Mouse (Mus musculus): ENCODE data around the gene Tmem186. TPM values are rescaled to one million over a fixed set of nuclear protein-coding genes. Genes with fewer than 3 reads are reported as not detected.

Tmem186 gene
- polyA plus RNA-seq, 1 experiment: 7.4 TPM

DNA sequence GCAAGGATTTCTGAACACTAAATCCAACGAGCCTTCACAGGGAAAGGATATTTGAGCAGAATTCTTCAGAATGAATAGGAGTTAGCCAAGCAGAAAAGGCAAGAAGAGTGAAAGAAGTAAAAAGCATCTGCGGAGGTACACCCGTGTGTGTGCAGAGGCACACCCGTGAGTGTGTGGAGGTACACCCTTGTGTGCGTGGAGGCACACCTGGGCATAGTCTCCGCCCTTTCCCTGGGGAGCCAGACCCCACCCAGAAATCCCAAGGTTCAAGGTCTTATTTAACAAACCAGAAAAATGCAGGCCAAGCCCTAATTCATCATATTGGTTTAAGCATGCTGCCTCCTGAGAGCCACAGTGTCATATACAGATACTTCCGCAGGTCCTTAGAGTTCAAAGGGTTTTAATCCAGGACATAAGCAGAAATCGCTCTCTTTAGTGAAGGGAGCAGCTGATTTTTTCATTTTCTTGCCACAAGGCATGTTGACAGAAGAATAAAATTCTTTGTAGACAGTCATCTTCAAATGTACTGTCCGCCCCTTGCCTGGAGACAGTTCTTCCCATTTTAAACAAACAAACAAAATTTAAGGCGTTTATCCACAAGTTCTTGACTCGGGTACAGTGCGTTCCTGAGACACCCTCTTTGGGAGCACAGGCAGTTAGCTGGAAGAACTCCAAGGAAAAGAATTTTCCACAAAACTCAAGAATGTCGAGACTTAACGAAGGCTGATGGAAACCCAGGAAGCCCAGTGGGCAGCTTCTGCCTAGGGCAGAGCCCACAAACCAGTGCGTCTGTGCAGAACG is 17.0 kb downstream of the Tmem186 start:
- H3K4me2 ChIP-seq (ENCODE audit: low read depth): no peak overlapping the region
- no peak overlapping the region for H3ac ChIP-seq (ENCODE audit: control insufficient read depth, insufficient read length)
- no peaks in the 10 kb centered on the region for H3K79me2 ChIP-seq (ENCODE audit: control insufficient read depth, insufficient read depth)
- no peak overlapping the region for H3K4me3 ChIP-seq
- no peaks in the 10 kb centered on the region for H3K36me3 ChIP-seq (ENCODE audit: control insufficient read depth, insufficient read depth)
- no peaks in the 10 kb centered on the region for H3K27me3 ChIP-seq (ENCODE audit: control insufficient read depth, insufficient read depth, insufficient read length)
- no peak for TF ChIP-seq TCF3 (IDR thresholded peaks at IDR 0.05; ENCODE audit: insufficient read length, low read depth)
- no peak for TF ChIP-seq TCF12 (IDR thresholded peaks at IDR 0.05; ENCODE audit: insufficient read depth, poor library complexity, severe bottlenecking)
- no peak for TF ChIP-seq MYOD1 (IDR thresholded peaks at IDR 0.05; ENCODE audit: control insufficient read depth in 1 of 3, insufficient read length in 2 of 3, low read depth in 2 of 3)
- no peak for TF ChIP-seq REST (IDR thresholded peaks at IDR 0.05; ENCODE audit: insufficient read depth, insufficient read length)
- TF ChIP-seq MYOG (IDR thresholded peaks at IDR 0.05; ENCODE audit: control insufficient read depth in 1 of 3, insufficient read depth in 1 of 3, insufficient read length in 2 of 3, low read depth in 2 of 3): no peak
- no peak for TF ChIP-seq POLR2A (IDR thresholded peaks at IDR 0.05; ENCODE audit: insufficient read length, low read depth)
- TF ChIP-seq SRF (IDR thresholded peaks at IDR 0.05; ENCODE audit: control insufficient read depth, insufficient read length, low read depth): no peak
- TF ChIP-seq USF1 (IDR thresholded peaks at IDR 0.05; ENCODE audit: low read depth): no peak
- no peak for TF ChIP-seq CEBPB (IDR thresholded peaks at IDR 0.05; ENCODE audit: insufficient read depth, poor library complexity, severe bottlenecking)
- no peak for TF ChIP-seq MAX (IDR thresholded peaks at IDR 0.05; ENCODE audit: low read depth)
- TF ChIP-seq POLR2AphosphoS2 (IDR thresholded peaks at IDR 0.05; ENCODE audit: insufficient read length, low read depth): no peak
- no peak for TF ChIP-seq E2F4 (IDR thresholded peaks at IDR 0.05; ENCODE audit: insufficient read depth)

- Histone ChIP-seq H3ac (ENCODE audit: control insufficient read depth, insufficient read length) (no peak overlapping the region), H3K79me2 (ENCODE audit: control insufficient read depth, insufficient read depth) (no peaks in the 10 kb centered on the region), H3K4me2 (ENCODE audit: low read depth) (no peak overlapping the region), H3K4me3 (no peak overlapping the region), H3K36me3 (ENCODE audit: control insufficient read depth, insufficient read depth) (no peaks in the 10 kb centered on the region), H3K27me3 (ENCODE audit: control insufficient read depth, insufficient read depth, insufficient read length) (no peaks in the 10 kb centered on the region)
- TF ChIP-seq MYOD1 (IDR thresholded peaks at IDR 0.05; ENCODE audit: control insufficient read depth in 1 of 3, insufficient read length in 2 of 3, low read depth in 2 of 3) (no peak), TCF3 (IDR thresholded peaks at IDR 0.05; ENCODE audit: insufficient read length, low read depth) (no peak), CEBPB (IDR thresholded peaks at IDR 0.05; ENCODE audit: insufficient read depth, poor library complexity, severe bottlenecking) (no peak), USF1 (IDR thresholded peaks at IDR 0.05; ENCODE audit: low read depth) (no peak), REST (IDR thresholded peaks at IDR 0.05; ENCODE audit: insufficient read depth, insufficient read length) (no peak), MYOG (IDR thresholded peaks at IDR 0.05; ENCODE audit: control insufficient read depth in 1 of 3, insufficient read depth in 1 of 3, insufficient read length in 2 of 3, low read depth in 2 of 3) (no peak), E2F4 (IDR thresholded peaks at IDR 0.05; ENCODE audit: insufficient read depth) (no peak), MAX (IDR thresholded peaks at IDR 0.05; ENCODE audit: low read depth) (no peak), POLR2AphosphoS2 (IDR thresholded peaks at IDR 0.05; ENCODE audit: insufficient read length, low read depth) (no peak)
Measured at GRCm38 (mm10) chr16:8619659-8620314, 17.7 kb downstream of the Tmem186 start.

- no peak overlapping the region for H3K4me3 ChIP-seq
- H3K36me3 ChIP-seq (ENCODE audit: control insufficient read depth, insufficient read depth): no peaks in the 10 kb centered on the region
- peaks cover 21% of the 10 kb centered on the region for H3K27me3 ChIP-seq (ENCODE audit: control insufficient read depth, insufficient read depth, insufficient read length)
- no peak overlapping the region for H3ac ChIP-seq (ENCODE audit: control insufficient read depth, insufficient read length)
- H3K4me2 ChIP-seq (ENCODE audit: low read depth): no peak overlapping the region
- no peak for TF ChIP-seq TCF3 (IDR thresholded peaks at IDR 0.05; ENCODE audit: insufficient read length, low read depth)
- no peak for TF ChIP-seq MYOD1 (IDR thresholded peaks at IDR 0.05; ENCODE audit: control insufficient read depth in 1 of 3, insufficient read length in 2 of 3, low read depth in 2 of 3)
- TF ChIP-seq REST (IDR thresholded peaks at IDR 0.05; ENCODE audit: insufficient read depth, insufficient read length): no peak
- no peak for TF ChIP-seq CEBPB (IDR thresholded peaks at IDR 0.05; ENCODE audit: insufficient read depth, poor library complexity, severe bottlenecking)
- no peak for TF ChIP-seq POLR2A (IDR thresholded peaks at IDR 0.05; ENCODE audit: insufficient read length, low read depth)
- TF ChIP-seq MAX (IDR thresholded peaks at IDR 0.05; ENCODE audit: low read depth): no peak
- TF ChIP-seq MYOG (IDR thresholded peaks at IDR 0.05; ENCODE audit: control insufficient read depth in 1 of 3, insufficient read depth in 1 of 3, insufficient read length in 2 of 3, low read depth in 2 of 3): no peak
- no peak for TF ChIP-seq POLR2AphosphoS2 (IDR thresholded peaks at IDR 0.05; ENCODE audit: insufficient read length, low read depth)
- TF ChIP-seq E2F4 (IDR thresholded peaks at IDR 0.05; ENCODE audit: insufficient read depth): no peak
- no peak for TF ChIP-seq SRF (IDR thresholded peaks at IDR 0.05; ENCODE audit: control insufficient read depth, insufficient read length, low read depth)
- TF ChIP-seq USF1 (IDR thresholded peaks at IDR 0.05; ENCODE audit: low read depth): no peak
- no peak for TF ChIP-seq TCF12 (IDR thresholded peaks at IDR 0.05; ENCODE audit: insufficient read depth, poor library complexity, severe bottlenecking)
- no peaks in the 10 kb centered on the region for H3K79me2 ChIP-seq (ENCODE audit: control insufficient read depth, insufficient read depth)
Measured at GRCm38 (mm10) chr16:8613447-8613846, 24.1 kb downstream of the Tmem186 start.

DNA sequence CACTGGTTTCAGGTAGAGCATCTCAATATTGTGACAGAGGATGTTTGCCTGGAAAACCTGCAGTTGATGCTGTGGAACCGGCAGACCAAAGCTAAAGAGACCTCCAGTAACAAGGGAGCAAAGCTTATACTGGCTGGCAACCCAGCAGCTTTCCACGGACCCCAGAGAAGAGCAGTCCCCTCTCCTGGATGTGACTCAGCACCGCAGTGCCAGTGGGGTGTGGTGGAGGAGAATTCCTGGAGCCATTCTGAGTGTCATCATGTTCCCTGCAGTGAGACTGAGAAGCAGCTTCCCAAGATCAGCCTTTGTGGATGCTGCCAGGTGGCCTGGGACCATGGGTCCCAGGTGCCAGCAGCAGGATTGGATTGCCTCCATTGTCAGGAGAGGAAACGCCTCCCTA is 24.5 kb downstream of the Tmem186 start:
- no peaks in the 10 kb centered on the region for H3K36me3 ChIP-seq (ENCODE audit: control insufficient read depth, insufficient read depth)
- H3K27me3 ChIP-seq (ENCODE audit: control insufficient read depth, insufficient read depth, insufficient read length): peaks cover 21% of the 10 kb centered on the region
- no peaks in the 10 kb centered on the region for H3K79me2 ChIP-seq (ENCODE audit: control insufficient read depth, insufficient read depth)
- H3K4me3 ChIP-seq: no peak overlapping the region
- no peak overlapping the region for H3ac ChIP-seq (ENCODE audit: control insufficient read depth, insufficient read length)
- TF ChIP-seq MYOD1 (IDR thresholded peaks at IDR 0.05; ENCODE audit: control insufficient read depth in 1 of 3, insufficient read length in 2 of 3, low read depth in 2 of 3) (no peak), CEBPB (IDR thresholded peaks at IDR 0.05; ENCODE audit: insufficient read depth, poor library complexity, severe bottlenecking) (no peak), TCF3 (IDR thresholded peaks at IDR 0.05; ENCODE audit: insufficient read length, low read depth) (no peak), USF1 (IDR thresholded peaks at IDR 0.05; ENCODE audit: low read depth) (no peak), REST (IDR thresholded peaks at IDR 0.05; ENCODE audit: insufficient read depth, insufficient read length) (no peak), POLR2A (IDR thresholded peaks at IDR 0.05; ENCODE audit: insufficient read length, low read depth) (no peak), POLR2AphosphoS2 (IDR thresholded peaks at IDR 0.05; ENCODE audit: insufficient read length, low read depth) (no peak), TCF12 (IDR thresholded peaks at IDR 0.05; ENCODE audit: insufficient read depth, poor library complexity, severe bottlenecking) (no peak), E2F4 (IDR thresholded peaks at IDR 0.05; ENCODE audit: insufficient read depth) (no peak), SRF (IDR thresholded peaks at IDR 0.05; ENCODE audit: control insufficient read depth, insufficient read length, low read depth) (no peak), MAX (IDR thresholded peaks at IDR 0.05; ENCODE audit: low read depth) (no peak)
- H3K4me2 ChIP-seq (ENCODE audit: low read depth): no peak overlapping the region
